Mouse (Mus musculus): ENCODE data around the gene Wasf1.

Wasf1 gene

GRCm38 (mm10) chr10:40983761-40984160, 100.5 kb downstream of the Wasf1 start:
- no peak for DNase-seq (ENCODE audit: low spot score in 2 of 2)

- no peak for DNase-seq (ENCODE audit: low spot score in 2 of 2)
Measured at GRCm38 (mm10) chr10:40984600-40984999, 101.3 kb downstream of the Wasf1 start.

- no peak for DNase-seq (ENCODE audit: low spot score in 2 of 2)
Measured at GRCm38 (mm10) chr10:40985350-40985749, 102.1 kb downstream of the Wasf1 start.
